Mouse (Mus musculus) MEL (cell line): ENCODE measurements around the gene Slc23a2. TPM values are rescaled to one million over a fixed set of nuclear protein-coding genes. Genes with fewer than 3 reads are reported as not detected.

ENCODE experiments used
- DNase-seq: peaks from one replicate; pipeline ENCODE4 v3.0.0; 2011; ENCODE audit warnings: low read depth, low spot score
- H3K27ac ChIP-seq: 2 replicates; pipeline ENCODE4 v1.5.1; 2012; ENCODE audit warnings: low read depth, mild to moderate bottlenecking, control low read depth, low read length, moderate library complexity; ENCODE audit not compliant: control insufficient read depth
- H3K27me3 ChIP-seq, 2 experiments: fragments of 150-350 bp in 1 of 2; sonication (generic) in 1 of 2; 2 replicates each; pipeline ENCODE4 v1.6.1; 2012; ENCODE audit warnings: low read length in 2 of 2, mild to moderate bottlenecking in 2 of 2, improper control_type of control experiment in 1 of 2, moderate library complexity in 1 of 2; ENCODE audit not compliant: insufficient read depth in 2 of 2, control insufficient read depth in 1 of 2
- H3K36me3 ChIP-seq, 2 experiments: 2 replicates each; pipeline ENCODE4 v1.6.1; 2012 to 2014; ENCODE audit warnings: low read length in 2 of 2, improper control_type of control experiment in 1 of 2, inconsistent platforms in 1 of 2, mild to moderate bottlenecking in 1 of 2; ENCODE audit not compliant: insufficient read depth in 2 of 2, control insufficient read depth in 1 of 2
- H3K4me1 ChIP-seq, 2 experiments: fragments of 150-350 bp in 1 of 2; sonication (generic) in 1 of 2; 2 replicates each; pipeline ENCODE4 v1.6.1; 2012; ENCODE audit warnings: low read length in 2 of 2, improper control_type of control experiment in 1 of 2, mild to moderate bottlenecking in 1 of 2; ENCODE audit not compliant: insufficient read depth in 2 of 2, control insufficient read depth in 1 of 2
- H3K4me3 ChIP-seq, 2 experiments: fragments of 150-350 bp in 1 of 2; sonication (generic) in 1 of 2; 2 replicates each; pipeline ENCODE4 v1.5.1; 2012; ENCODE audit warnings: low read depth in 2 of 2, low read length in 2 of 2, mild to moderate bottlenecking in 2 of 2, moderate library complexity in 2 of 2, control low read depth in 1 of 2, improper control_type of control experiment in 1 of 2; ENCODE audit not compliant: control insufficient read depth in 1 of 2, insufficient read depth in 1 of 2
- H3K79me2 ChIP-seq: 2 replicates; pipeline ENCODE4 v1.6.1; 2012; ENCODE audit warnings: mild to moderate bottlenecking, low read length, moderate library complexity; ENCODE audit not compliant: control insufficient read depth, poor library complexity, insufficient read depth
- H3K9ac ChIP-seq: 2 replicates; pipeline ENCODE4 v1.6.1; 2012; ENCODE audit warnings: low read depth, mild to moderate bottlenecking, control low read depth, low read length, moderate library complexity; ENCODE audit not compliant: control insufficient read depth, poor library complexity, severe bottlenecking
- H3K9me3 ChIP-seq: fragments of 150-350 bp; sonication (generic); replicated peaks from 2 replicates; pipeline ENCODE4 v1.6.1; 2012; ENCODE audit warnings: mild to moderate bottlenecking, low read length, improper control_type of control experiment, moderate library complexity; ENCODE audit not compliant: insufficient read depth
- BHLHE40 ChIP-seq: IDR thresholded peaks from 2 replicates; pipeline ENCODE4 v1.6.1; 2012; ENCODE audit warnings: low read depth, mild to moderate bottlenecking, inconsistent platforms, low read length, improper control_type of control experiment, borderline replicate concordance
- ELF1 ChIP-seq: IDR thresholded peaks from 2 replicates; pipeline ENCODE4 v1.6.1; 2014; ENCODE audit warnings: low read depth, mild to moderate bottlenecking, inconsistent platforms, low read length, improper control_type of control experiment, moderate library complexity
- EP300 ChIP-seq, 2 experiments: IDR thresholded peaks; 2 replicates each; pipeline ENCODE4 v1.6.1; 2011; ENCODE audit warnings: improper control_type of control experiment in 2 of 2, low read length in 2 of 2, low read depth in 1 of 2, mild to moderate bottlenecking in 1 of 2
- ETS1 ChIP-seq: IDR thresholded peaks from 2 replicates; pipeline ENCODE4 v1.6.1; 2012; ENCODE audit warnings: low read depth, mild to moderate bottlenecking, inconsistent platforms, low read length, improper control_type of control experiment, moderate library complexity
- GATA1 ChIP-seq: IDR thresholded peaks from 2 replicates; pipeline ENCODE4 v1.6.1; 2011; ENCODE audit warnings: low read depth, low read length, improper control_type of control experiment
- MAFK ChIP-seq: IDR thresholded peaks from 2 replicates; pipeline ENCODE4 v1.6.1; 2011; ENCODE audit warnings: low read depth, mild to moderate bottlenecking, low read length, improper control_type of control experiment, borderline replicate concordance
- NELFE ChIP-seq: IDR thresholded peaks from 2 replicates; pipeline ENCODE4 v1.6.1; 2011; ENCODE audit warnings: low read depth, low read length, improper control_type of control experiment
- POLR2A ChIP-seq, 2 experiments: IDR thresholded peaks; 2 replicates each; pipeline ENCODE4 v1.6.1; 2011 to 2012; ENCODE audit warnings: low read length in 2 of 2, mild to moderate bottlenecking in 2 of 2, control low read depth in 1 of 2, improper control_type of control experiment in 1 of 2, low read depth in 1 of 2, moderate library complexity in 1 of 2; ENCODE audit not compliant: control insufficient read depth in 1 of 2, insufficient read depth in 1 of 2, poor library complexity in 1 of 2
- POLR2AphosphoS2 ChIP-seq: IDR thresholded peaks from 2 replicates; pipeline ENCODE4 v1.6.1; 2011; ENCODE audit warnings: low read length, improper control_type of control experiment
- SMC3 ChIP-seq: IDR thresholded peaks from 2 replicates; pipeline ENCODE4 v1.6.1; 2011; ENCODE audit warnings: low read depth, low read length, improper control_type of control experiment
- TAL1 ChIP-seq: IDR thresholded peaks from 2 replicates; pipeline ENCODE4 v1.6.1; 2012; ENCODE audit warnings: mild to moderate bottlenecking, inconsistent platforms, low read length, moderate library complexity, mixed read lengths
- TCF12 ChIP-seq: IDR thresholded peaks from 2 replicates; pipeline ENCODE4 v1.6.1; 2014; ENCODE audit warnings: low read depth, mild to moderate bottlenecking, inconsistent platforms, low read length, improper control_type of control experiment, moderate library complexity
- USF1 ChIP-seq: IDR thresholded peaks from 2 replicates; pipeline ENCODE4 v1.6.1; 2014; ENCODE audit warnings: low read depth, mild to moderate bottlenecking, inconsistent platforms, low read length, improper control_type of control experiment, moderate library complexity
- USF2 ChIP-seq, 2 experiments: IDR thresholded peaks; 2 replicates each; pipeline ENCODE4 v1.6.1; 2011 to 2012; ENCODE audit warnings: improper control_type of control experiment in 2 of 2, low read length in 2 of 2, borderline replicate concordance in 1 of 2, inconsistent platforms in 1 of 2, low read depth in 1 of 2, mild to moderate bottlenecking in 1 of 2; ENCODE audit not compliant: insufficient read depth in 1 of 2
- ZC3H11A ChIP-seq: IDR thresholded peaks from 2 replicates; pipeline ENCODE4 v1.6.1; 2012; ENCODE audit warnings: low read depth, mild to moderate bottlenecking, inconsistent platforms, low read length, improper control_type of control experiment
- ZKSCAN1 ChIP-seq: IDR thresholded peaks from 2 replicates; pipeline ENCODE4 v1.6.1; 2012; ENCODE audit warnings: low read depth, mild to moderate bottlenecking, inconsistent platforms, low read length, improper control_type of control experiment, moderate library complexity
- polyA plus RNA-seq, 2 experiments: library from polyadenylated mRNA; stranded (reverse) in 1 of 2; unstranded in 1 of 2; fragments of >175 nt in 1 of 2; fragments of >200 nt in 1 of 2; gene quantifications; 2 replicates each; pipeline versions ENCODE4 v1.2.1 to v1.2.4; 2012; ENCODE audit warnings: low replicate concordance in 2 of 2, low read depth in 1 of 2; ENCODE audit not compliant: insufficient read length in 2 of 2, insufficient read depth in 1 of 2, missing spikeins in 1 of 2
- total RNA-seq: library from RNA; depleted of rRNA; stranded (reverse); fragments of 300-350 nt; gene quantifications from 2 replicates; pipeline ENCODE4 v1.2.3, GENCODE M21; 2012

Gene Slc23a2
- total and polyA plus RNA-seq, 3 experiments, result 7.9 to 10.3 TPM; not detected in 1

GRCm38 (mm10) chr2:132035470-132035835 lies 109.5 kb downstream of the Slc23a2 start (continued):
- TF ChIP-seq BHLHE40, result no peak
- TF ChIP-seq POLR2A (IDR thresholded peaks at IDR 0.05; ENCODE audit: control insufficient read depth in 1 of 2, insufficient read depth in 1 of 2, low read depth in 1 of 2, low read length in 2 of 2, poor library complexity in 1 of 2), result peak in 1 of 2 experiments; percentile 56; a peak in 2 of 4 replicates
- TF ChIP-seq SMC3, result no peak
- TF ChIP-seq ELF1, result peak; percentile 68
- TF ChIP-seq EP300 (IDR thresholded peaks at IDR 0.05; ENCODE audit: low read depth in 1 of 2, low read length in 2 of 2), result no peak
- TF ChIP-seq ZKSCAN1, result no peak
- no peak for TF ChIP-seq ZC3H11A
- no peak for TF ChIP-seq MAFK
- TF ChIP-seq USF2 (IDR thresholded peaks at IDR 0.05; ENCODE audit: borderline replicate concordance in 1 of 2, insufficient read depth in 1 of 2, low read depth in 1 of 2, low read length in 2 of 2), result no peak
- peak; percentile 13; the same call in 1 of the 2 replicates for TF ChIP-seq NELFE
- no peak for TF ChIP-seq POLR2AphosphoS2

DNA sequence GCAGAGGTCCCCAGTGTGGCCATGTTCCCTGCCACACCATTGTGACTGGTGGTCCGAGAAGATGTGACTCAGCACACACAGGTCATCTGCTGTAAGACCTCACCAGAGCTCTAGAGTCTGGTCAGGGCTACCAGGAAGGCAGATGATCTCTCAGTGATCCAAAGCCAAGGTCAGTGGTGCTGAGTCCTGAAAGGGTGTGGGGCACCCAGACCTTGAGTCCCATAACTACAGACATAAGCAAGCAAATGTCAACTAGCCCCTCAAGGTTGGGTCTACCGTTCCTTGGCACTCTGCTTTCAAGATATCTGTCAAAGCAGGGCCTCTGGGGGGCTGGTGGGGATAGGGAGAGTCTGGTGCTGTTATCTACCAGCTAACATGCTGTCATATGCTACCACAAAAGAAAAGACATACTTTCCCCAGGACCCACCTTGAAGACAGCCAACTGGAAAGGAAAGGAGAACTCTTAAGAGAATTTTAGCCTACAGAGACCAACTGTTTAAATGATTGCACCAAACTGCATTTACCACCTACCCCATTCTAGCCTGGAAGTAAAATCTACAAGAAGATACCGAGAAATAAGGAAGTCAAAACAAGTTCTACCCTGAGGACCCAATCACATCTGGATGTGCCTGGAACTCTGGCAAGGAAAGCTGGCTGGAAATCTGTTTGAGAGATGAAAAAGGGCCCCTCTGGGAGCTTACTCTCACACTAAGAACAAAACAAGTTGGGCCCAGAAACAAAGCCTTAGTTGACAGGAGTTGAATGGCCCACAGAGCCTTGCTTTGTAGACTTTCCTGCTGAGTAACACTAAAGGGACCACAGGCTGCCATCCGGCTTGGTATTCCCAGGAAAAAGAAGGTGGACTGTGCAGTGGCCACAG lies 110.1 kb downstream of the Slc23a2 start:
- peaks cover 6 to 23% of the 10 kb centered on the region in 2 experiments; a peak in 3 of 4 replicates for H3K4me1 ChIP-seq
- no peaks in the 10 kb centered on the region for H3K79me2 ChIP-seq
- no peak for TF ChIP-seq MAFK
- peak; percentile 59 to 69; a peak in 3 of 4 replicates for TF ChIP-seq EP300 (IDR thresholded peaks at IDR 0.05; ENCODE audit: low read depth in 1 of 2, low read length in 2 of 2)
- TF ChIP-seq TCF12, result peak; percentile 56
- TF ChIP-seq GATA1, result peak; percentile 70
- peak; percentile 69 for TF ChIP-seq TAL1
- TF ChIP-seq NELFE, result peak; percentile 32; the same call in 1 of the 2 replicates
- TF ChIP-seq USF1, result no peak
- peak; percentile 64 for TF ChIP-seq ETS1
- TF ChIP-seq, all 39 proteins: peak for 6
- Histone ChIP-seq H3K36me3 (peaks cover 0 to 10% of the 10 kb centered on the region in 2 experiments; a peak in 2 of 4 replicates), H3K9ac (peak overlapping the region; percentile 58), H3K4me3 (peak overlapping the region in 1 of 2 experiments; percentile 19; a peak in 3 of 4 replicates), H3K27me3 (no peaks in the 10 kb centered on the region), H3K9me3 (no peaks in the 10 kb centered on the region), H3K27ac (peak overlapping the region; percentile 89)
- peak; percentile 69 for DNase-seq
